Mouse (Mus musculus) brain, embryonic 14.5 days (tissue): ENCODE measurements around the gene Btbd2.

Source experiments
- CTCF ChIP-seq: fragments of 200-500 bp; IDR thresholded peaks from 2 replicates; pipeline ENCODE4 v1.5.1; 2012; ENCODE audit warnings: inconsistent platforms, mild to moderate bottlenecking, moderate library complexity, borderline replicate concordance; ENCODE audit not compliant: insufficient read depth, insufficient read length; ENCODE audit errors: extremely low read depth
- POLR2A ChIP-seq: fragments of 200-500 bp; IDR thresholded peaks from 2 replicates; pipeline ENCODE4 v1.6.1; 2012; ENCODE audit warnings: mild to moderate bottlenecking, inconsistent platforms, borderline replicate concordance; ENCODE audit not compliant: poor library complexity, insufficient read depth, insufficient read length, severe bottlenecking; ENCODE audit errors: extremely low read depth

DNA sequence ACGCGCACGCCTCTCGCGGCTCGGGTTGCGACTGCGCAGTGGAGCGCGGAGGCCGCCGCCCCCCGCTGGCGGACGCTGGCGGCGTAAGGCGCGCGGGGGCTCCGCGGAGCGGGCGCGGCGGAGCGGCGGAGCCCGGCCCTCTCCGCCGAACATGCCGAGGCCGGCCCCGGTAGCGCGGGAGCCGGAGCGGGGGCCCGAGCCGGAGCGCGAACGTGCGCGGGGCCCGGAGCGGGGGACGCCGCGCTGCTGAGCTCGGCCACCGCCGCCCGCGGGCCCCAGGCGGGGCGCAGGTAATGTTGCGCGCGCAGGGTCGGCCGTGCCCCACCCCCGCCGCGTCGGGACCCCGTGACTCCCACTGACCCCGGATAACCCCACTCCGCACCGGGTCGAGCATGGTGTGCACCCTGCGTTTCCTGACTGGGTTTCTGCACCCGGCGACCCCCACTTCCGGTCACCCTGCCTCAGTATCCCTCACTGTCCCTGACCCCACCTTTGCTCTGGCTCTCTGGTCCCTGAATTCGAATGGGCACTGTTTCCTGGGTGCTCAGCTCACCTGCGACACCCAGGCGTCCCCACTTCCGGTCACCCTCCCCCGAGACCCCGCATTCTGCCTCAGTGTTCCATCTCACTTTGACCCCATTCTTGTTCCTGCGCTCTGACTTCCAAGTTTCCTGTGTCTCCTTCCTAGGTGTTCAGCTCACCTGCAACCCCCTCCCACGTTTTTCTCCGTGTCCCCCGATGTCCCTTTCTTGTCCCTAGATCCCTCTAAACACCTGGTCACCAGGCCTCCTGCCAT lies 34.0 kb downstream of the Btbd2 start, which contains the start of gene Csnk1g2:
- TF ChIP-seq POLR2A (peak; percentile 96), CTCF (no peak)
